ENCODE assay signal across 17 mouse cellular contexts in genomic region chr5:97986656-97987294, GRCm38 (mm10). TPM values are rescaled to one million over a fixed set of nuclear protein-coding genes. Genes with fewer than 3 reads are reported as not detected.
A peak's percentile ranks its signal among the peaks of the same experiment; 100 is the strongest.
DNase-seq lines count a peak whose midpoint lies in the region; ATAC-seq lines count a peak whose summit lies in the region.
"Had no signal": no experiment of that assay in that cellular context is flagged by ENCODE, and none has a peak within 500 bp of the region (broad histone marks: within the 10 kb centered on the region; RNA-seq: fewer than 3 reads in every experiment).

No protein-coding gene starts in this region.

- 76% methylated on average over 4 of the region's 4 CpGs for WGBS in hindbrain, embryonic 16.5 days

- no peaks in the 10 kb centered on the region for H3K4me1 ChIP-seq in hindbrain, embryonic 16.5 days (ENCODE audit: control insufficient read depth, insufficient read depth, low read depth, low read length)
- H3K4me1 ChIP-seq: forebrain, embryonic 10.5 days; hindbrain, embryonic 10.5 days; lung, embryonic 15.5 days had no signal

- no peaks in the 10 kb centered on the region for H3K9me3 ChIP-seq in hindbrain, embryonic 16.5 days (ENCODE audit: control insufficient read depth, low read length)
- H3K9me3 ChIP-seq: forebrain, embryonic 10.5 days; hindbrain, embryonic 10.5 days; lung, embryonic 15.5 days had no signal

- H3K9ac ChIP-seq in hindbrain, embryonic 16.5 days (ENCODE audit: low read depth, low read length): no peak overlapping the region
- H3K9ac ChIP-seq: lung, embryonic 15.5 days had no signal

- no peak overlapping the region for H3K4me2 ChIP-seq in hindbrain, embryonic 16.5 days (ENCODE audit: low read length)
- H3K4me2 ChIP-seq: liver, embryonic 11.5 days; lung, embryonic 15.5 days had no signal

- no peak for ATAC-seq in hindbrain, embryonic 16.5 days

- intact Hi-C loops in heart, postnatal 10 days (cut with DNase I): no loop called here

- no peaks in the 10 kb centered on the region for H3K36me3 ChIP-seq in hindbrain, embryonic 16.5 days (ENCODE audit: control insufficient read depth, insufficient read depth, low read length)

- H3K27ac ChIP-seq in hindbrain, embryonic 16.5 days (ENCODE audit: low read depth, low read length): no peak overlapping the region
- H3K27ac ChIP-seq: forebrain, embryonic 10.5 days; hindbrain, embryonic 10.5 days; lung, embryonic 15.5 days had no signal

- no peak overlapping the region for H3K4me3 ChIP-seq in hindbrain, embryonic 16.5 days (ENCODE audit: low read length)
- H3K4me3 ChIP-seq: forebrain, embryonic 10.5 days; hindbrain, embryonic 10.5 days; lung, embryonic 15.5 days had no signal

- no peaks in the 10 kb centered on the region for H3K27me3 ChIP-seq in hindbrain, embryonic 16.5 days (replicated peaks; ENCODE audit: control insufficient read depth, insufficient read depth, low read length)
- H3K27me3 ChIP-seq: lung, embryonic 15.5 days had no signal

- peak; percentile 40 to 75 for DNase-seq in adrenal gland, adult (ENCODE audit: inconsistent age in 2 of 2, low spot score in 1 of 2)
- DNase-seq in adrenal gland, postnatal 4 days (ENCODE audit: low spot score in 2 of 2): no peak
- peak; percentile 95 for DNase-seq in Muller cell, postnatal 12 days (ENCODE audit: inconsistent ontology term)
- peak; percentile 63 for DNase-seq in heart, adult 8-10 months (ENCODE audit: low spot score)
- peak; percentile 71 to 79 for DNase-seq in heart, postnatal 10 days
- DNase-seq in frontal cortex, adult 2 months (ENCODE audit: extremely low spot score in 1 of 2, low spot score in 1 of 2): no peak
- no peak for DNase-seq in urinary bladder, postnatal 36 days (ENCODE audit: low spot score in 2 of 2)
- DNase-seq: cerebellum, postnatal 14 days; kidney, adult 18-20 months; kidney, postnatal 36 days; right cerebral cortex, postnatal 14 days; thymus, adult 18-20 months had no signal

RNA-seq across cellular contexts. Expression of gene Antxr2, which starts 44.1 kb away (rescaled TPM):
- 10 to 100 TPM; 29.6 to 29.9 TPM for total RNA-seq in adrenal gland, postnatal 4 days (2021)
- total RNA-seq in heart, adult 8-10 months (2022): 10 to 100 TPM; 72.7 to 80.8 (median 76.4) TPM
- total RNA-seq in heart, postnatal 10 days (2021): 100 to 1,000 TPM in 1 of 2 experiments, 10 to 100 TPM in 1; 86.3 to 114 TPM
- 2.6 and 4.9 TPM in 2 replicates for polyA plus RNA-seq in hindbrain, embryonic 16.5 days (2015; fragmentation: Nextera tagmentation; extraction: Ambion mirVana)
- 0.60 and 0.63 TPM in 2 replicates for polyA plus RNA-seq in frontal cortex, adult 2 months (2012; rRNA removed)

Comparison
In these comparisons a context has a peak if more than half of its experiments do, and no peak if none do; other contexts are left out.
1. DNase-seq: peak in adrenal gland, adult (2 of 2), Muller cell, postnatal 12 days (single experiment), heart, adult 8-10 months (single experiment) and heart, postnatal 10 days (2 of 2); none in adrenal gland, postnatal 4 days (0 of 2), frontal cortex, adult 2 months (0 of 2) and urinary bladder, postnatal 36 days (0 of 2).